Mouse (Mus musculus) mature B cell (primary cell): ENCODE results near the gene Pdlim7.

ENCODE experiments used
- in situ Hi-C: fragments of 300-500 bp; cut with MboI; formaldehyde crosslinking; loops from 2 replicates; pipeline ENCODE4 v1.14.3; 2019

The Pdlim7 gene

GRCm38 (mm10) chr13:55465830-55466440 lies 47.5 kb downstream of the Pdlim7 start:
- in situ Hi-C loops = loop anchor here (5.0 kb wide), 1 partner anchor 39 kb away; the partner anchor contains the start of gene F12

- in situ Hi-C loops = loop anchor here (5.0 kb wide), 1 partner anchor 38 kb away; the partner anchor contains the start of gene F12
These were observed 48.3 kb downstream of the Pdlim7 start for GRCm38 (mm10) chr13:55465184-55465583.

DNA sequence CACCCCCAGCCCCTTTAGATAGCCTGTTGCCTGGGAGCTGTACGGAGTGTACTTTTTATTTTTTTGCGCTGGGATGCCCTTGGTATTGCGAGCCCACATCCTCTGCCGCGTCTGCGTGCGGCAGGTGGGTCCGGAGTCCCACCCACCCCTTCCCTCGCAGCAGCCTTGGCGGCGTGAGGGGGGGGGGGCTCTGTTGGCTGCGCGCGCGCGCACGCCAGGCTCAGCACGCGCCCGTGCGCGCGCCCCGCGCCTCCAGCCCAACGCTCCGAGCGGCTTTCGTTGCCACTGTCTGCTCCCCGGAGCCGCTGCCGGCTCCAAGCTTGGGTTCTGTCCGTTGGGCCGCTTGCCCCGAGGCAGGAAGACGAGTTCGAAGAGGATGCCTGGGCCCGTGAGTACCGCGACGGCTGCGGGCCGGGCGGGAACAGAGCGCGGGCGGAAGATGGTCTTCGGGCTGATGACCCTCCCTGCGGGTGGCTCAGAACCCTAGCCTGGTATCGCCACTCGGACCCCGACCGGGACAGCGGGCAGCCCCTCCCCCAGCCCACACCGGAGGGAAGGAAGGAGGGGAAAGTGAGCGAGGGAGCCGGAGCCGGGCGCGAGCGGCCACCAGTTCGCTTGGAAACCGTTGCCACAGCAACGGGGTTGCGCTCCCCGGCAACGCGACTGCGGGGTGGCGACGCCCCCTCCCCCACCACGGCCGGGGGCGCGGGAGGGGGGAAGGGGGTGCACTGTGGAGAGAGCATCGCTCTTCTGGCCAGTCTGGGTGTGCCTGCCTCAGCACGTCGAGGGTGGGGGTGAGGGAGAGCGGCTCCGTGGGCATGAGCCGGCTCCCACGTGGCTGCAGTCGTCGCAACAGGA lies 49.2 kb downstream of the Pdlim7 start, which contains the start of gene Prr7:
Gene Prr7 (plus strand): TSS at position 241 of the 858 bp plus-strand sequence.
- in situ Hi-C loops = no loop called here

DNA sequence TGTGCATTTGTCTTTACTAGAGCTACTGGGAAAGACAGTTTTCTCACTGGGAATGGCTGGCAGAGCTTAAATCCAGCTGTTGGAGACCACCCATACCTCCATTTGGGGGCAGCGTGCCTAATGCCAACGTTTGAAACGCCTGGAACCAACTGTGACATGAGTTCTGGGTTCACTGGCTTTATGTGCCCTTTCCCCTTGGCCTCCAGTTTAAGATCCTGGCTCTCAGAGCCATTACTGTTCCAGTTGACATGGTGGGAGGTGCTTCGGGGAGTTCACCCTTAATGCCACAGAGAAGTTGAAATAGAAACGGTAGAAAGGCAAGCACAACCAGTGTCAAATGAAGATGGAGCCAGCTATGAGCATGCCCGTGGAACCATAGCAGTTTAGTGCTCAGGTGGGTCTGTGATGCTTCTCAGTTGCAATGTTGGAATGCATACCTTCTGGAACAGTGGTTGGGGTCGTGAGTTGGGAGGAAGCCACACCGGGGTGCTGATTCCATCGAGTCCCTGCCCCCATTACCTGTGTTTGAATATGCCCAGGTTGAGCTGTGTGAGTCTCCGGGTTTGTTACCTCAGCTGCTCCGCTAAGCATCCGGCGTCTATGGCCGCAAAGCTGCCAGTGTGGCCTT lies 50.0 kb downstream of the Pdlim7 start:
- in situ Hi-C loops = no loop called here

DNA sequence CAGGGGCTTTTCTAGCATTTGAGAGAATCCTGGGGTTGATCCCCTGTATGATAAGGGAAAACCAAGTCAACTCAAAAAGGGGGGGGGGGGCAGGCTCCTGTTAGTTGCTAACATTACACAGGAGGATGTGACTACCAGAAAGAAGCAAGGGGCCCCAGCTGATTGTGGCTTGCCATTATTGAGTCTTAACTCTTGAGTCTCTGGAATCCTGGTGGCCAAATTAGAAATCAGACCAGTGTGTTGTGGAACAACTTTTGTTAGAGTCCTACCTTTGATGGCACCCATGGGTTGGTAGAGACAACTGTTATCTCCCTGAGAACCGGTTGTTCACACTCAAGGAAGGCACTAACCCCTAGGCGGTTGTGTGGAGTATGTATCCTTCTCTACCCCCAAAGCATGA lies 50.5 kb downstream of the Pdlim7 start:
- in situ Hi-C loops = no loop called here

- in situ Hi-C loops = no loop called here
These were observed 61.5 kb downstream of the Pdlim7 start for GRCm38 (mm10) chr13:55451785-55452549.

- in situ Hi-C loops = no loop called here
These were observed 62.2 kb downstream of the Pdlim7 start for GRCm38 (mm10) chr13:55451296-55451695.

DNA sequence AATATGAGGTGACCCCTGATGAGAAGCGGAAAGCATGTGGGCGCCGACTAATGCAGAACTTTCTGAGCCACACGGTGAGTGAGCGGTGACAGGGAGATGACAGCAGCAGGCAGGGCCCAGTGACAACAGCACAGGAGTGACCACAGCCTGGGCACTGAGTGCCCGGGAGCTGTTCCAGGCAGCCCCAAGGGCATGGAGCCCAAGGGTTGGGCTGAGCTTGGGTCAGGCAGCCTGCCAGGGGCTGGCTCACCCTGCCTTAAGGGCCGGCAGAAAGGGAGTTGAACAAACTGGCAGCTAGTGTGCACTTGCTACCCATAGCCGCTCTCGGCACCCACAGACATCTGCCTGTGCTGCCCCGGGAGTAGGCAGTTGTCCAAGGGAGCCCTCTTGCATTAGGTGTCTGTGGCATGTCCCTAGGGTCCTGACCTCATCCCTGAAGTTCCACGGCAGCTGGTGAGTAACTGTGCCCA lies 62.9 kb downstream of the Pdlim7 start:
- in situ Hi-C loops = no loop called here

GRCm38 (mm10) chr13:55449679-55450441 lies 63.6 kb downstream of the Pdlim7 start:
- in situ Hi-C loops = no loop called here

DNA sequence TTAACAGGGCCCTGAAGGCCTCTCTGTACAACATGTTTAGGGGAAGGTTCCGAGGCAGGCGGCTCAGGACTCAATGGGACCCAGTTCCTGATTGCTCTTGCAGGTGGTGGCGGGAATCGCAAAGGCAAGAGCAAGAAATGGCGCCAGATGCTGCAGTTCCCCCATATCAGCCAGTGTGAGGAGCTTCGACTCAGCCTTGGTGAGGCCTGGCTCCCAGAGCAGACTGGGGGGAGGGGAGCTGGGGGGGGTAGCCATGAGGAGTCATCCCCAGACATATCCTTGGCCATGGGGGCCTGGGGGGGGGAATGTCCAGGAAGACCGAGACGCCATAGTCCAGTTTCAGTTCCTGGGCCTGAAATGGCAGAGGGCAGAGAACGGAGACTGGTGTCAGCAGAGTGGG lies 64.3 kb downstream of the Pdlim7 start:
- in situ Hi-C loops = no loop called here

DNA sequence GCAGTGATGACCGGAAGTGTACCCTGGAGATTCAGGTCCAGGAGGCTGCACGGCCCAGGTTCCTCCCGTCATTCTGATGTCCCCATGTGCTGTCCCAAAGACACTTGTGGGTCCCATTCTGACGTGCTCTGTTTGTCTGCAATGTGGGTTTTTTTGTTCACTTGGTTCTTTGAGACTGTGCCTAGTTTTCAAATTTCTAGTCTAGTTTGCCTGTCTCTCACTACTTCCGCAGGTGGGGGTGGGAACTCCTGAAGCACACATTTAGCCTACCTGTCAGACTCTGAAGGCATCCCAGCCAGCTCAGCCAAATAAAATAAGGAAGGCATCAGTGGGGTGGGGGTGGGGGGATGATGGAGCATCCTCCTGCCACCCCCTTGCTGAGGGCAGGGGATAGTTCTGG lies 65.3 kb downstream of the Pdlim7 start:
- in situ Hi-C loops = no loop called here

- in situ Hi-C loops = no loop called here
These were observed 65.9 kb downstream of the Pdlim7 start for GRCm38 (mm10) chr13:55447543-55447943.

DNA sequence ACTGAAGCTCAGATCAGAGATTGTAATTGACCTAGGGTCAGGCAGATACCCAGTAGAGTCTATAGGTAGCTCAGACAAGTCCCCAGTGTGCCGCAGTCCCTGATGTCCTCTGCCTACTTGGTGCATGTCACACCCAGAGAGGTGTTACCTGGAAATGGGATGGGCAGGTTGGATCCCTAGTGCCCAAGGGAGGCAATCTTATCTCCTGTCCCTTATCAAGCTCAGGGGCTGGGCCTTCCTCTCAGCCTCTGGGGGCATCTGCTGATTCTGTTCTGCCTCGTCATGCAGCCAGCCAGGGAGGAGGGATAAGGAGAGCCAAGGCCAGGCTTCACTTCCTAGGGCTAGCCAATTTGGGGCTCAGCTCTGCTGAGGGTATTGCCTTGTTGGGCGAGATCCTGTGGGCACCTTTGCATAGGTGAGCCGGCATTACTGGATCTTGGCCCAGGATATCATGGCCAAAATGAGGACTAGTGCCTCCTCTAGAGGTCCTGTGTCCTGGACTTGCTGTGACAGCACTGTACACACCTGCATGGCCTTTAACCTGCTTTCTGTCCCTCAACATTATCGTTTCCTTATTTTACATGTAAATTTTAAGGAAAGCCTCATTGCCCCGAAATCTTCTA lies 66.9 kb downstream of the Pdlim7 start:
- in situ Hi-C loops = no loop called here
